Mouse (Mus musculus) limb, embryonic 10.5 days (tissue): ENCODE results near the gene Eipr1. TPM values are rescaled to one million over a fixed set of nuclear protein-coding genes. Genes with fewer than 3 reads are reported as not detected.
A peak's percentile ranks its signal among the peaks of the same experiment; 100 is the strongest.

ENCODE experiments used
- DNase-seq: peaks from one replicate; pipeline ENCODE4 v3.0.0-alpha.2; 2017; ENCODE audit warnings: low spot score
- H3K27ac ChIP-seq: fragments of 300-500 bp; sonication (generic); 2 replicates; pipeline ENCODE4 v1.5.1; 2016; ENCODE audit warnings: mild to moderate bottlenecking
- H3K27me3 ChIP-seq: fragments of 300-500 bp; sonication (generic); 2 replicates; pipeline ENCODE4 v1.6.1; 2016; ENCODE audit warnings: low read depth, mild to moderate bottlenecking; ENCODE audit not compliant: poor library complexity, severe bottlenecking
- H3K36me3 ChIP-seq: fragments of 300-500 bp; sonication (generic); 2 replicates; pipeline ENCODE4 v1.6.1; 2016; ENCODE audit warnings: mild to moderate bottlenecking, moderate library complexity
- H3K4me1 ChIP-seq: fragments of 300-500 bp; sonication (generic); 2 replicates; pipeline ENCODE4 v1.6.1; 2016
- H3K4me3 ChIP-seq: fragments of 300-500 bp; sonication (generic); 2 replicates; pipeline ENCODE4 v1.5.1; 2016; ENCODE audit warnings: mild to moderate bottlenecking, moderate library complexity
- H3K9me3 ChIP-seq: fragments of 300-500 bp; sonication (generic); replicated peaks from 2 replicates; pipeline ENCODE4 v1.6.1; 2016; ENCODE audit warnings: mild to moderate bottlenecking
- WGBS: fragments of 180-500 bp; shearing (Covaris S2); methylation state at CpG from one replicate; pipeline ENCODE4 v1.1.7; 2016; 5-methylcytosine and 5-hydroxymethylcytosine counted together
- polyA plus RNA-seq: library from polyadenylated mRNA; unstranded; fragments of >200 nt; fragmentation: Nextera tagmentation; extraction: Ambion mirVana; gene quantifications from 2 replicates; pipeline ENCODE4 v1.2.1, GENCODE M21; 2016

The Eipr1 gene
- polyA plus RNA-seq, 1 experiment from 2014 or later = 41.2 TPM

GRCm38 (mm10) chr12:28804558-28805481, 53.2 kb downstream of the Eipr1 start:
- Histone ChIP-seq H3K4me1 (peaks cover 52% of the 10 kb centered on the region), H3K36me3 (no peaks in the 10 kb centered on the region), H3K27me3 (no peaks in the 10 kb centered on the region), H3K4me3 (no peak overlapping the region), H3K9me3 (no peaks in the 10 kb centered on the region), H3K27ac (peak overlapping the region; percentile 51; the same call in 1 of the 2 replicates)
- 74% methylated on average over 3 of the region's 3 CpGs for WGBS
- no peak for DNase-seq

- WGBS = 78% methylated on average over 4 of the region's 4 CpGs
- H3K36me3 ChIP-seq = no peaks in the 10 kb centered on the region
- DNase-seq = no peak
These were observed 57.3 kb downstream of the Eipr1 start for GRCm38 (mm10) chr12:28808786-28809375.

GRCm38 (mm10) chr12:28809756-28810337, 58.2 kb downstream of the Eipr1 start:
- no peaks in the 10 kb centered on the region for H3K9me3 ChIP-seq
- H3K4me3 ChIP-seq = no peak overlapping the region
- DNase-seq = no peak
- peak overlapping the region; percentile 66 for H3K27ac ChIP-seq
- no peaks in the 10 kb centered on the region for H3K36me3 ChIP-seq
- WGBS = 75% methylated on average over 4 of the region's 4 CpGs
- peaks cover 19% of the 10 kb centered on the region for H3K4me1 ChIP-seq
- H3K27me3 ChIP-seq = no peaks in the 10 kb centered on the region

More at GRCm38 (mm10) chr12:28808786-28809375, 57.3 kb downstream of the Eipr1 start:
- H3K4me1 ChIP-seq = peaks cover 28% of the 10 kb centered on the region
- H3K27me3 ChIP-seq = no peaks in the 10 kb centered on the region
- H3K9me3 ChIP-seq = no peaks in the 10 kb centered on the region
- H3K27ac ChIP-seq = no peak overlapping the region
- H3K4me3 ChIP-seq = no peak overlapping the region

GRCm38 (mm10) chr12:28816681-28817426, 65.3 kb downstream of the Eipr1 start:
- Histone ChIP-seq H3K27ac (peak overlapping the region; percentile 46; the same call in 1 of the 2 replicates), H3K4me1 (peaks cover 16% of the 10 kb centered on the region), H3K9me3 (no peaks in the 10 kb centered on the region), H3K36me3 (no peaks in the 10 kb centered on the region), H3K27me3 (no peaks in the 10 kb centered on the region), H3K4me3 (no peak overlapping the region)
- DNase-seq = no peak
- WGBS = 42% methylated on average over 9 of the region's 9 CpGs

- H3K36me3 ChIP-seq = no peaks in the 10 kb centered on the region
- no peaks in the 10 kb centered on the region for H3K9me3 ChIP-seq
- WGBS = 20% methylated on average over 5 of the region's 5 CpGs
- DNase-seq = no peak
- peak overlapping the region; percentile 46; the same call in 1 of the 2 replicates for H3K27ac ChIP-seq
- no peak overlapping the region for H3K4me3 ChIP-seq
- H3K27me3 ChIP-seq = no peaks in the 10 kb centered on the region
- peaks cover 16% of the 10 kb centered on the region for H3K4me1 ChIP-seq
These were observed 65.8 kb downstream of the Eipr1 start for GRCm38 (mm10) chr12:28817427-28817752.

- H3K27ac ChIP-seq = peak overlapping the region; percentile 46; the same call in 1 of the 2 replicates
These were observed 66.3 kb downstream of the Eipr1 start for GRCm38 (mm10) chr12:28817891-28818290.

GRCm38 (mm10) chr12:28823518-28823917, 71.9 kb downstream of the Eipr1 start:
- no peaks in the 10 kb centered on the region for H3K27me3 ChIP-seq
- H3K27ac ChIP-seq = no peak overlapping the region
- no peak for DNase-seq
- WGBS = 89% methylated on average over 7 of the region's 7 CpGs
- H3K4me1 ChIP-seq = peaks cover 6% of the 10 kb centered on the region; the same call in 1 of the 2 replicates
- no peak overlapping the region for H3K4me3 ChIP-seq
- no peaks in the 10 kb centered on the region for H3K9me3 ChIP-seq
- H3K36me3 ChIP-seq = no peaks in the 10 kb centered on the region

More at GRCm38 (mm10) chr12:28817891-28818290, 66.3 kb downstream of the Eipr1 start:
- H3K27me3 ChIP-seq = no peaks in the 10 kb centered on the region
- no peaks in the 10 kb centered on the region for H3K36me3 ChIP-seq
- WGBS = 59% methylated on average over 3 of the region's 3 CpGs
- DNase-seq = no peak
- H3K9me3 ChIP-seq = no peaks in the 10 kb centered on the region
- H3K4me3 ChIP-seq = no peak overlapping the region
- peaks cover 16% of the 10 kb centered on the region for H3K4me1 ChIP-seq

- Histone ChIP-seq H3K27ac (no peak overlapping the region), H3K4me1 (no peaks in the 10 kb centered on the region), H3K9me3 (no peaks in the 10 kb centered on the region), H3K27me3 (no peaks in the 10 kb centered on the region), H3K36me3 (peaks cover 4% of the 10 kb centered on the region; the same call in 1 of the 2 replicates), H3K4me3 (no peak overlapping the region)
- 87% methylated on average over 3 of the region's 3 CpGs for WGBS
- DNase-seq = no peak
These were observed 77.9 kb downstream of the Eipr1 start for GRCm38 (mm10) chr12:28829502-28829901.

- H3K4me1 ChIP-seq = no peaks in the 10 kb centered on the region
- no peak overlapping the region for H3K4me3 ChIP-seq
- no peaks in the 10 kb centered on the region for H3K27me3 ChIP-seq
- peaks cover 4% of the 10 kb centered on the region; the same call in 1 of the 2 replicates for H3K36me3 ChIP-seq
- WGBS = 81% methylated on average over 3 of the region's 3 CpGs
- no peaks in the 10 kb centered on the region for H3K9me3 ChIP-seq
- no peak overlapping the region for H3K27ac ChIP-seq
- DNase-seq = no peak
These were observed 78.9 kb downstream of the Eipr1 start for GRCm38 (mm10) chr12:28830471-28830870.

GRCm38 (mm10) chr12:28831066-28831733, 79.6 kb downstream of the Eipr1 start:
- peak; percentile 72 for DNase-seq
- WGBS = 37% methylated on average over 7 of the region's 7 CpGs

GRCm38 (mm10) chr12:28834266-28834665, 82.7 kb downstream of the Eipr1 start:
- Histone ChIP-seq H3K36me3 (peaks cover 3% of the 10 kb centered on the region; the same call in 1 of the 2 replicates), H3K4me1 (peaks cover 6% of the 10 kb centered on the region), H3K9me3 (no peaks in the 10 kb centered on the region), H3K27me3 (no peaks in the 10 kb centered on the region), H3K4me3 (no peak overlapping the region), H3K27ac (no peak overlapping the region)
- WGBS = 83% methylated on average over 6 of the region's 6 CpGs
- no peak for DNase-seq

More at GRCm38 (mm10) chr12:28831066-28831733, 79.6 kb downstream of the Eipr1 start:
- H3K9me3 ChIP-seq = no peaks in the 10 kb centered on the region
- no peak overlapping the region for H3K27ac ChIP-seq
- no peaks in the 10 kb centered on the region for H3K4me1 ChIP-seq
- H3K36me3 ChIP-seq = peaks cover 4% of the 10 kb centered on the region; the same call in 1 of the 2 replicates
- H3K27me3 ChIP-seq = no peaks in the 10 kb centered on the region
- H3K4me3 ChIP-seq = no peak overlapping the region

- H3K36me3 ChIP-seq = no peaks in the 10 kb centered on the region
- H3K4me1 ChIP-seq = peaks cover 6% of the 10 kb centered on the region
- H3K27ac ChIP-seq = no peak overlapping the region
- DNase-seq = no peak
- no peaks in the 10 kb centered on the region for H3K9me3 ChIP-seq
- H3K27me3 ChIP-seq = no peaks in the 10 kb centered on the region
- no peak overlapping the region for H3K4me3 ChIP-seq
- WGBS = 96% methylated on average over 3 of the region's 3 CpGs
These were observed 84.1 kb downstream of the Eipr1 start for GRCm38 (mm10) chr12:28835683-28836082.
